Mouse (Mus musculus) brain, embryonic 14.5 days (tissue): ENCODE measurements around the gene Tnfrsf13b. TPM values are rescaled to one million over a fixed set of nuclear protein-coding genes. Genes with fewer than 3 reads are reported as not detected.

Source experiments
- DNase-seq: peaks from one replicate; pipeline ENCODE4 v3.0.0-alpha.2; 2011; ENCODE audit warnings: low read depth
- CTCF ChIP-seq: fragments of 200-500 bp; IDR thresholded peaks from 2 replicates; pipeline ENCODE4 v1.5.1; 2012; ENCODE audit warnings: inconsistent platforms, mild to moderate bottlenecking, moderate library complexity, borderline replicate concordance; ENCODE audit not compliant: insufficient read depth, insufficient read length; ENCODE audit errors: extremely low read depth
- POLR2A ChIP-seq: fragments of 200-500 bp; IDR thresholded peaks from 2 replicates; pipeline ENCODE4 v1.6.1; 2012; ENCODE audit warnings: mild to moderate bottlenecking, inconsistent platforms, borderline replicate concordance; ENCODE audit not compliant: poor library complexity, insufficient read depth, insufficient read length, severe bottlenecking; ENCODE audit errors: extremely low read depth
- polyA plus RNA-seq: library from polyadenylated mRNA; depleted of rRNA; stranded (reverse); fragments of >200 nt; gene quantifications from 2 replicates; pipeline ENCODE4 v1.2.3, GENCODE M21; 2012

Gene Tnfrsf13b
- polyA plus RNA-seq, 1 experiment, result 1.3 TPM

DNA sequence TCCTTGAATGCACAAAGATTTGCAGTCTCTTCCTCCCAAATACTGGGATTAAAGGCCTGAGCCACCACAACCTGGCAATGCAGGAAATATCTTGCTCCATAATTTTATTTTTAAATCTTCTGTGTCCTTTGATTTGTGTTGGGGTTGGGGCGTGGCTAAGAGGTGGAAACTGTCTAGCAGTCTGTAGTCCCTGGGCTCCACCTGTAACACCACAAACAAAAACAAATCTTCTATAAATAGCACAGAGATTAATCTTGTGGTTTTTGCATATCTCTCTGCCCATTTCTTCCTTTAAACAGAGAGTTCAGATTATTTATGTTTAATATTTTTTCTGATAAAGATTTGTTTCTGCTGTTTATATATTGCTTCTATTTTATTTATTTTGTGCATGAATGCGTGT, 6.4 kb downstream of the Tnfrsf13b start:
- no peak for TF ChIP-seq CTCF
- TF ChIP-seq POLR2A, result no peak
- DNase-seq, result no peak

DNA sequence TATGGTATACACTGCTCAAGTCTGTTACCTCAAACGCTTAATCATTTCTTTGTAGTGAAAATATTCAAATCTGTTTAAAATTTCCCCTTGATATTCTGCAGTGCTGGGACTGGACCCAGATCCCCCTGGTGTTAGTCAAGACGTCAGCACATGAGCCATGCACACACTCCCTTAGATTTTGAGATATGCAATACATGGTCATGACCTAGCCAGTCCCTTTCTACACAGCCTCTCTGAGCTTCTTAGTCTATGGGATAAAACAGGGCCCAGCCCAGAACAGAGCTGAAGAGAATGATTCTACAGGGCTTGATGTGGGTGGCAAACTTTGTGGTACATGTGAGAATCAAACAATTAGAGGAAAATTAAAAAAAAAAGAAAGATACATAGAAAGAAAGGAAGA, 15.1 kb downstream of the Tnfrsf13b start:
- no peak for DNase-seq
- TF ChIP-seq POLR2A (no peak), CTCF (no peak)

DNA sequence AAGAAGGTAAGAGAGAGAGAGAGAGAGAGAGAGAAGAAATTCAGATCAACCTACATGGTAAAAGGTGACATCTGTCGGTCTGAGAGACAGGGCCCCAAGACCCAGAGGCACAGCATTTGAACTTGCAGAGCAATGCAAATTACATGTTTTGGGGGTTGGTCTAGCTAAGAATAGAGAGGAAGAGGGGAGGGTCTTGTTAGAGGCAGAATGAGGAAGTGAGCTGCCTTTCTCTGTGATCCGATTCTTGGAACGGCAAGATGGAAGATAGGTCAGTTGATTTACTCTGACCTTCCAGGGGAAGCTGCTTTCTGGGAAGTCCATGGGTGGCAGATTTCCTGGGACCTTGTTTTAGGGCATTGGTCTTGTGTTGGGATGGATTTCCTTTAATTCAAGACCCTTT, 15.7 kb downstream of the Tnfrsf13b start:
- no peak for TF ChIP-seq CTCF
- no peak for TF ChIP-seq POLR2A
- no peak for DNase-seq

DNA sequence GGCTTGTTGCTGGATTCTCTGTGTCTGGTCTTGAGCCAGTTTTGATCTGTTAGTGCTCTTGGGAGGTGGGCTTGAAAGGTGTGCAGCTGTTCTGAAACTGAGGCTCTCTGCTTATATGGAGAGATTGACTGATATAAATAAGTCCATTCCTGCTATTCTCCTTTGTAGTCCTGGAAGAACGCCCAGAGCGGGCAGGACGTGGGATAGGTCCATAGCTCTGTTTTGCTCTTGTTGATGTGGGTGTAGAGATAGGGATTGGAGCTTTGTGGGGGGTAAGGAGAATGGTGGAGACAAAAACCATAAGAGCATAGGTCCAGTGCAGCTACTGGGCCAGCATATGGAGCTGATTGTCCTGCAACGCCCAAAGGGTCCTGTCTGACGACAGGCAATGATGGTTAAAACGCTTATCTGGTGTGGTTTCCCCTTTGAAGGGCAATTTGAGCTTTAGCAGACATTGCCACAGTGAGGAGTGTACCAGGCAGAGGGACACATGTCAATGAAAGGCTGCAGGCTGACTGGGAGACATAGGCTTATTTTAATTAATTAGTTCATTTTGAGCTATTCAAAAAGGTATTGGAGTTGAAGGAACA, 16.5 kb downstream of the Tnfrsf13b start:
- TF ChIP-seq POLR2A (no peak), CTCF (no peak)
- no peak for DNase-seq

DNA sequence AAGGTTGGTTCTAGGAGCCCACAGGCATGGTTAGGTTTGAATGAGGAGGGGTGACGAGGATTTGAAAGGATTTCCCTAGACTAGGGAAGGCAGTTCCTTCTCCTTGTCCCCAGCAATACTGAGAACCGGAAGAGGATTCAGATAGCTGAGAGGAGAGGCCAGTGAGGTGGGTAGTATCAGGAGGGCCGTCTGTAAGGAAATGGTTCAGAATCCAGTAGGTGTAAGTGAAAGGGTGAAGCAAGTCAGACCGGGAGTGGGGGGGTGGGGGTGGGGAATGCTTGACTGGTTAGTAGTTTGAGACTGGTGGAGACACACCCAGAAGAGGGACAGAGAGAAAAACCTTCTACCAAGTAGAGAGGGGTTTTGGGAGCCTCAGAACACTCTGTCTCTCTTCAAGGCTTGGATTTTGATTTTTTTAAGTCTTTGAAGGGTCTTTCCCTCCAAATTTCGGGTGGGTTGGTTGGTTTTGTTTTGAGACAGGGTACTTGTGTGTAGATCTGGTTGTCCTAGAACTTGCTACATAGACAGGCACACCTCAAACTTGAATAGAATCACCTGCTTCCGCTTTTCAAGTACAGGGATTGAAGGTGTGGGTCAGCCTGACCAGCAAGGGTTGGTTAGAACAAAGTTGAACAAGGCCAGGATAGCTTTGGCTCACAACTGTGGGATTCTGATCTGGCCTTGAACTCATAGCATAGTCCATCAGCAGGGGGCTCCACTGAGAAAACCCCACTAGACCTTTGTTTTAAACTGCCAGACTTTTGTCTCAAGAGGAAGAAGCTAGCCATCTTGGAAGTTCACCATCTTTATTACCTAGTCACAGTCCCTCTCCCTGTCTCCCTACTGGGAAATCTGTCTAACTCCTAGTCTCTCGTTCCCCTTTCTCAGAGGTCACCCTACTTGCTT, 17.3 kb downstream of the Tnfrsf13b start:
- DNase-seq, result no peak
- TF ChIP-seq POLR2A (no peak), CTCF (peak; percentile 17; the same call in 1 of the 2 replicates)

DNA sequence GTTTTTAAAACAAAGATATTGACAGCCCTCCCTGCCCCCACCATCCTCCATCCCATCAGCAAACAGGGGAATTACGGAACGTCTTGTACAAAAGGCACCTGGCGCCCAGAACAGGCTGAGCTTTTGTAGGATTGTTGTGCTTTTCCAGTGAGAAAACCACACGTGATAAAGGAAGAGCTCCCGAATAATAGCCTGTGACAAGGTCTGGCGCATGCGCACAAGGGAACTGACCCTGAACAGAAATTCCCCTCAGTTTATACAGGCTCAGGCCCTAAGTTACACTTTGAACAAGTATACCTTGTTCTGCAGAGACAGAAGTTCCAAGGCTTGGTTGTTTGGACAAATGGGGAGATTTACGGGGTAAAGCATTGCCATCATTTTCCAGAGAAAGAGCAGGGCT, 19.0 kb downstream of the Tnfrsf13b start:
- TF ChIP-seq POLR2A, result no peak
- no peak for TF ChIP-seq CTCF
- no peak for DNase-seq

DNA sequence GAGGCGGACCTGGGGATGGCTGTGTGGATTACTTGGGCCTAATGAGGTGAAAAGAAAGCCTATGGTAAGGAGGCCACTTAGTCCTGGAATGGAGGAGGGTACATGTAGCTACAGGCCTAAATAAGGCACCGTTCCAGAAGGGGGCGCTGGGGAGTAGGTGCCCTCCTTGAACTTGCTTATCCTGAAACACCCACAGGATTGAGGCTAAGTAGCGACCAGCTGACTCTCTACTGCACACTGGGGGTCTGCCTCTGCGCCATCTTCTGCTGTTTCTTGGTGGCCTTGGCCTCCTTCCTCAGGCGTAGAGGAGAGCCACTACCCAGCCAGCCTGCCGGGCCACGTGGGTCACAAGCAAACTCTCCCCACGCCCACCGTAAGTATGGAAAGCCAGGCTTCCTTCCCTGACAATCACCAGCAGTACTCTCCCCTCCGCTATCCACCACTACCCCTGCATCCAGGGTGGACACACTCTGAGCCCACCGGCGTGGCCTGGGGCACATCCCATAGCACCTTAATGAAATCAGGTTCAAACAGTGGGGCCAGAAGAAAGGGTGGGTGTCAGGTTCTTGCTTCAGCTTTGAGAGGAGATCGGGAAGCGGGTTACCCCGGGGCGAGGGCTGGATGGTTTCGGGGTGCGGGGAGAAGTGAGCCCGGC, 20.2 kb downstream of the Tnfrsf13b start:
- peak; percentile 57 for DNase-seq
- TF ChIP-seq POLR2A, result no peak
- peak; percentile 46; the same call in 1 of the 2 replicates for TF ChIP-seq CTCF

DNA sequence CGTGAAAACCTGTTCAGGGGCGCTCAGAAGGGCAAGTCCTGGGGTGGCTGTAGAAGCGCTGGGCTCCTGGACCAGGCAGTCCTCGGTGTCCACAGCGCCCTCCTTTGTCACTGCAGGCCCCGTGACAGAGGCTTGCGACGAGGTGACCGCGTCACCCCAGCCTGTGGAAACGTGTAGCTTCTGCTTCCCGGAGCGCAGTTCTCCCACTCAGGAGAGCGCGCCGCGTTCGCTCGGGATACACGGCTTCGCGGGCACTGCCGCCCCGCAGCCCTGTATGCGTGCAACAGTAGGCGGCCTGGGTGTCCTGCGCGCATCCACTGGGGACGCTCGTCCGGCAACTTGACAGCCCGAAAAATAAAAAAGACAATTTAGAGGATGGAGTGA, 20.7 kb downstream of the Tnfrsf13b start:
- TF ChIP-seq POLR2A (no peak), CTCF (peak; percentile 57; the same call in 1 of the 2 replicates)

DNA sequence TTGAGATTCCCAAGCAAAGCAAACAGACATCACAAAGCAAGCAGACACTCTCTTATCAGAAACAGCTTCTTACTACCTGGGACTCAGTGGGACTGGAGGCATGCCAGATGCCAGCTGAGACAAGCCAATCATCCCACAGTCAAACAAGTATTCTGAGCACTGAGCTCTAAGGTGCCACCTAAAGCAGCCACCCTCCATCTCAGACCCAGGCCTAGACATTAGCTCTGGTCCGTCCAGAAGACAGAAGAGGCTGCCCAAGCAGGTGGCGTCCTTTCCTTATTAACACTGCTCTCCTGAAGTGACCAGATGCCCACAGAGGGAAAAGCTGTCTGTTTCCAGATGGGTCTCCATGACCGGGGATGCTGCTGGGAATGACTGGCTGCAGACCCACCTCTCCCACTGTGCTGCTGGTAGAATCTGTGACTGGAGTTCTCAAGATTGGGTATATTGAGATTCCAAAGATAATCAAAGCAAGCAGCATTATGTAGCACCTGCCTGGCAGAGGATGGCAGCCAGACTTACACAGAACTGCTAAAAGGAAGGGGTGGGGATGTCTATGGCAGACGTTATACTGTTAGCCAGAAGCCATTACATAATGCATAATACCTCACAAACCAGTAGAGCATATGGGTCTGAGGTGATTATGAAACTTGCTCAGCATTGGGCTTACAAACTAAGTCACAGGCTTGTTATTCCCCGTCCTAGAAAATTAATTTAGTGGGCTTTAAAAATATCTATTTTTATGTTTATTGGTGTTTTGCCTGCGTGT, 23.9 kb downstream of the Tnfrsf13b start:
- DNase-seq, result no peak
- no peak for TF ChIP-seq POLR2A
- TF ChIP-seq CTCF, result no peak

More for the DNA sequence above, 20.7 kb downstream of the Tnfrsf13b start:
- peak; percentile 51 for DNase-seq

DNA sequence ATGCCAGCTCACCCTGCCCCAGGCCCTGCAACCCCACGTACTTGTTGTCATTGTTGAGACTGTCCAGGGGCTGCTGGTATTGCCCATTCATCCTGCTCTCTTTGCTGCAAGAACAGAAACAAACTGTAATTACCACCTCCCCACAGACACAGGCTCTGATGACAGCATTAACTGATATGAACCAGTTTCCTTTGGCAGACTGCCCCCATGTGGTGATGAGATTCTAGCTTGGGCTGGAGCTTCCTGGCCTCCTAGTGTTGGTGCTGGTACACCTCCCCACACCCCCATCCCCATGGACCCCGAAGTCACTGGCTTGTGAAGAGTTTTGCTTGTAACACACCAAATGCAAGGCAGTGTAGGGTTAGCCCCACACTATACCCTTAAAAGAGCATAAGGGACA, 29.2 kb downstream of the Tnfrsf13b start:
- no peak for DNase-seq
- no peak for TF ChIP-seq POLR2A
- TF ChIP-seq CTCF, result peak; percentile 36; the same call in 1 of the 2 replicates
